ENCODE assay signal across 8 mouse cellular contexts in genomic region chr5:24605321-24605979, GRCm38 (mm10). TPM values are rescaled to one million over a fixed set of nuclear protein-coding genes. Genes with fewer than 3 reads are reported as not detected.
DNase-seq lines count a peak whose midpoint lies in the region; ATAC-seq and TF ChIP-seq lines count a peak whose summit lies in the region.

No protein-coding gene starts in this region.

- no peaks in the 10 kb centered on the region for H3K36me3 ChIP-seq in lung, embryonic 14.5 days (ENCODE audit: insufficient read depth)
- no peaks in the 10 kb centered on the region for H3K36me3 ChIP-seq in forebrain, embryonic 10.5 days (replicated peaks)
- no peaks in the 10 kb centered on the region for H3K36me3 ChIP-seq in intestine, embryonic 15.5 days
- H3K36me3 ChIP-seq in neural tube, embryonic 12.5 days, result no peaks in the 10 kb centered on the region

- no peaks in the 10 kb centered on the region for H3K27me3 ChIP-seq in lung, embryonic 14.5 days (ENCODE audit: insufficient read depth, low read length)
- peaks cover 51% of the 10 kb centered on the region for H3K27me3 ChIP-seq in forebrain, embryonic 10.5 days (ENCODE audit: poor library complexity, severe bottlenecking)
- H3K27me3 ChIP-seq in intestine, embryonic 15.5 days (replicated peaks), result no peaks in the 10 kb centered on the region; the same call in 1 of the 2 replicates
- 0 out of 2 replicates have a peak, but pooled peaks cover 2% of the 10 kb centered on the region for H3K27me3 ChIP-seq in neural tube, embryonic 12.5 days (replicated peaks)

- DNase-seq in lung, embryonic 14.5 days, result peak; percentile 42
- DNase-seq in lung, postnatal 4 days, result no peak
- DNase-seq in forebrain, embryonic 10.5 days (ENCODE audit: extremely low spot score, low spot score), result no peak
- no peak for DNase-seq in thymus, postnatal 10 days (ENCODE audit: low spot score in 2 of 2)
- no peak for DNase-seq in adrenal gland, adult 8-10 months
- DNase-seq in left cerebral cortex, postnatal 25 days (ENCODE audit: low spot score in 2 of 2), result no peak

- peak overlapping the region; percentile 100 for H3K27ac ChIP-seq in lung, embryonic 14.5 days (ENCODE audit: low read depth)
- peak overlapping the region; percentile 94 for H3K27ac ChIP-seq in forebrain, embryonic 10.5 days
- H3K27ac ChIP-seq in intestine, embryonic 15.5 days, result peak overlapping the region; percentile 95
- H3K27ac ChIP-seq in neural tube, embryonic 12.5 days, result peak overlapping the region; percentile 93

- H3K9ac ChIP-seq in lung, embryonic 14.5 days, result peak overlapping the region; percentile 69
- peak overlapping the region; percentile 89 for H3K9ac ChIP-seq in intestine, embryonic 15.5 days
- H3K9ac ChIP-seq in neural tube, embryonic 12.5 days, result peak overlapping the region; percentile 74

- peak overlapping the region; percentile 94 for H3K4me2 ChIP-seq in lung, embryonic 14.5 days
- peak overlapping the region; percentile 87 for H3K4me2 ChIP-seq in intestine, embryonic 15.5 days (replicated peaks)
- peak overlapping the region; percentile 93 for H3K4me2 ChIP-seq in neural tube, embryonic 12.5 days (replicated peaks)

- peak overlapping the region; percentile 60 for H3K4me3 ChIP-seq in lung, embryonic 14.5 days (ENCODE audit: low read depth, low read length)
- peak overlapping the region; percentile 65 for H3K4me3 ChIP-seq in forebrain, embryonic 10.5 days
- peak overlapping the region; percentile 79 for H3K4me3 ChIP-seq in intestine, embryonic 15.5 days (replicated peaks)
- H3K4me3 ChIP-seq in neural tube, embryonic 12.5 days, result peak overlapping the region; percentile 49

- no peaks in the 10 kb centered on the region for H3K9me3 ChIP-seq in lung, embryonic 14.5 days (ENCODE audit: low read depth, low read length)
- no peaks in the 10 kb centered on the region for H3K9me3 ChIP-seq in forebrain, embryonic 10.5 days
- H3K9me3 ChIP-seq in intestine, embryonic 15.5 days, result no peaks in the 10 kb centered on the region
- no peaks in the 10 kb centered on the region for H3K9me3 ChIP-seq in neural tube, embryonic 12.5 days

- 8% methylated on average over 6 of the region's 6 CpGs for WGBS in lung, embryonic 14.5 days
- 9% methylated on average over 6 of the region's 6 CpGs for WGBS in forebrain, embryonic 10.5 days
- WGBS in intestine, embryonic 15.5 days, result 15% methylated on average over 6 of the region's 6 CpGs
- WGBS in neural tube, embryonic 12.5 days, result 6% methylated on average over 6 of the region's 6 CpGs

- ATAC-seq in lung, embryonic 14.5 days (ENCODE audit: insufficient read depth), result no peak
- ATAC-seq in intestine, embryonic 15.5 days, result no peak
- ATAC-seq in neural tube, embryonic 12.5 days (ENCODE audit: low FRiP score, low read depth), result no peak

- intact Hi-C loops in left cerebral cortex, postnatal 25 days (cut with DNase I), result no loop called here

- no peak for TF ChIP-seq CTCF in lung, embryonic 14.5 days (IDR thresholded peaks at IDR 0.05; ENCODE audit: low read depth)

- H3K4me1 ChIP-seq in lung, embryonic 14.5 days (ENCODE audit: insufficient read depth), result peaks cover 32% of the 10 kb centered on the region
- peaks cover 74% of the 10 kb centered on the region for H3K4me1 ChIP-seq in forebrain, embryonic 10.5 days
- H3K4me1 ChIP-seq in intestine, embryonic 15.5 days (replicated peaks), result peaks cover 46% of the 10 kb centered on the region
- H3K4me1 ChIP-seq in neural tube, embryonic 12.5 days, result peaks cover 65% of the 10 kb centered on the region

RNA-seq across cellular contexts. Expression of gene Smarcd3, which starts 18.8 kb away (rescaled TPM):
- polyA plus RNA-seq in lung, embryonic 14.5 days (2014; fragmentation: Nextera tagmentation; extraction: Ambion mirVana), result 37.2 and 39.1 TPM in 2 replicates
- polyA plus RNA-seq in forebrain, embryonic 10.5 days (2016; fragmentation: Nextera tagmentation; extraction: Ambion mirVana), result 34.7 and 39.7 TPM in 2 replicates
- polyA plus RNA-seq in intestine, embryonic 15.5 days (2015; fragmentation: Nextera tagmentation; extraction: Ambion mirVana), result 15.5 and 18.4 TPM in 2 replicates
- 82.2 and 90.6 TPM in 2 replicates for polyA plus RNA-seq in neural tube, embryonic 12.5 days (2016; fragmentation: Nextera tagmentation; extraction: Ambion mirVana)
- 10 to 100 TPM; 14.3 to 42.2 (median 24.7) TPM for total RNA-seq in adrenal gland, adult 8-10 months (2022)
- 100 to 1,000 TPM in 1 of 2 experiments, 10 to 100 TPM in 1; 93.4 to 105 TPM for total RNA-seq in left cerebral cortex, postnatal 25 days (2021)

RNA-seq across cellular contexts. Expression of gene Chpf2, which starts 18.9 kb away (rescaled TPM):
- 12.2 and 14.2 TPM in 2 replicates for polyA plus RNA-seq in lung, embryonic 14.5 days (2014; fragmentation: Nextera tagmentation; extraction: Ambion mirVana)
- 15.1 and 16.0 TPM in 2 replicates for polyA plus RNA-seq in forebrain, embryonic 10.5 days (2016; fragmentation: Nextera tagmentation; extraction: Ambion mirVana)
- polyA plus RNA-seq in intestine, embryonic 15.5 days (2015; fragmentation: Nextera tagmentation; extraction: Ambion mirVana), result 14.7 and 16.0 TPM in 2 replicates
- 19.8 and 21.6 TPM in 2 replicates for polyA plus RNA-seq in neural tube, embryonic 12.5 days (2016; fragmentation: Nextera tagmentation; extraction: Ambion mirVana)
- 10 to 100 TPM; 38.1 to 70.3 (median 57.1) TPM for total RNA-seq in adrenal gland, adult 8-10 months (2022)
- 10 to 100 TPM; 68.8 to 77.3 TPM for total RNA-seq in left cerebral cortex, postnatal 25 days (2021)

RNA-seq across cellular contexts. Expression of gene Abcf2, which starts 28.2 kb away (rescaled TPM):
- polyA plus RNA-seq in lung, embryonic 14.5 days (2014; fragmentation: Nextera tagmentation; extraction: Ambion mirVana), result 119 and 120 TPM in 2 replicates
- 193 and 197 TPM in 2 replicates for polyA plus RNA-seq in forebrain, embryonic 10.5 days (2016; fragmentation: Nextera tagmentation; extraction: Ambion mirVana)
- 86.0 and 87.1 TPM in 2 replicates for polyA plus RNA-seq in intestine, embryonic 15.5 days (2015; fragmentation: Nextera tagmentation; extraction: Ambion mirVana)
- polyA plus RNA-seq in neural tube, embryonic 12.5 days (2016; fragmentation: Nextera tagmentation; extraction: Ambion mirVana), result 114 and 123 TPM in 2 replicates
- 10 to 100 TPM; 59.5 to 89.6 (median 75.2) TPM for total RNA-seq in adrenal gland, adult 8-10 months (2022)
- total RNA-seq in left cerebral cortex, postnatal 25 days (2021), result 10 to 100 TPM; 80.6 to 81.4 TPM

RNA-seq across cellular contexts. Expression of gene 4931409K22Rik, which starts 48.8 kb away (rescaled TPM):
- polyA plus RNA-seq in lung, embryonic 14.5 days (2014; fragmentation: Nextera tagmentation; extraction: Ambion mirVana), result not detected in 2 replicates
- 0.06 TPM in 1 of 2 replicates, not detected in the other for polyA plus RNA-seq in forebrain, embryonic 10.5 days (2016; fragmentation: Nextera tagmentation; extraction: Ambion mirVana)
- 0.05 and 0.08 TPM in 2 replicates for polyA plus RNA-seq in intestine, embryonic 15.5 days (2015; fragmentation: Nextera tagmentation; extraction: Ambion mirVana)
- polyA plus RNA-seq in neural tube, embryonic 12.5 days (2016; fragmentation: Nextera tagmentation; extraction: Ambion mirVana), result 0.15 and 0.20 TPM in 2 replicates
- not detected for total RNA-seq in adrenal gland, adult 8-10 months (2022)
- total RNA-seq in left cerebral cortex, postnatal 25 days (2021), result not detected
